Mouse (Mus musculus): ENCODE results near the gene Gm42742.

GRCm38 (mm10) chr7:127016971-127017949 is 3.6 kb downstream of the Gm42742 start, which contains the start of gene Pagr1a:
- TF ChIP-seq CTCF (IDR thresholded peaks at IDR 0.05; ENCODE audit: borderline replicate concordance, insufficient read depth, low read depth, low read length), result peak; percentile 74; the same call in 1 of the 2 replicates
- peak; percentile 86 for TF ChIP-seq POLR2A (IDR thresholded peaks at IDR 0.05; ENCODE audit: borderline replicate concordance, insufficient read depth, low read length)

Data from cerebellum, adult 2 months (tissue).